Mouse (Mus musculus): ENCODE results near the gene Mprip.

- no peak for TF ChIP-seq CTCF (IDR thresholded peaks at IDR 0.05; ENCODE audit: low read depth)
- TF ChIP-seq EP300 (optimal IDR thresholded peaks at IDR 0.05), result no peak
These were observed 118.3 kb downstream of the Mprip start for GRCm38 (mm10) chr11:59779406-59779805.

All from stomach, postnatal 0 days (tissue).